Mouse (Mus musculus): Measurements from ENCODE around the gene Serpina3m.

Serpina3m gene

DNA sequence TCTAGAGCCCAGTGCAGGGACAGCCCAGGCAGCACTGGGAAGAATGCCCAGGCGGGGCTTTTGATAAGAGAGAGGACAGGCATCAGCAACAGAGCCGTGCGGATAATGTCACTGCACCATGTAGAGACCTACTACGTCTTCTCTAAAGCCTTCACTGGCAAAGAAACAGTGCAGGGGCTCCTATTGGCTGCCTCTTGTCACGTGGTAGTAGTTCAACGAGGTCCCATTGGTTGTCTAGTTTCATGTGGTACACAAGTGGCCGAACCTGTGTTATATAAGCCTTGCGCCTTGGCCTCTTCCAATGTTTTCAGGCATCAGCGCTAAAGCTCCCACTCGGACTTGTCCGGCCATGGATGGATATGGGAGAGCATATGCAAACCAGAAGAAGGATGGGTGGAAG lies 105.4 kb downstream of the Serpina3m start:
- TF ChIP-seq GATA4 (IDR thresholded peaks at IDR 0.05; ENCODE audit: insufficient replicate concordance, low read length), result no peak

Data from liver, adult (tissue).